Mouse (Mus musculus) adrenal gland, postnatal 10 days (tissue): ENCODE measurements around the gene Lmnb2. TPM values are rescaled to one million over a fixed set of nuclear protein-coding genes. Genes with fewer than 3 reads are reported as not detected.

ENCODE experiments used
- DNase-seq: peaks from one replicate; pipeline ENCODE4 v3.0.0; 2021; ENCODE audit warnings: mixed read lengths
- long read RNA-seq, 2 experiments: library from polyadenylated mRNA; stranded (forward); transcript quantifications; one replicate each; pipeline ENCODE4 v2.0.0; 2021
- total RNA-seq, 2 experiments: library from RNA; stranded (reverse); gene quantifications; 2 replicates each; pipeline ENCODE4 v1.2.3; 2021

The Lmnb2 gene
- 10 to 100 TPM; 14.5 to 16.5 TPM for total RNA-seq
- long read RNA-seq, experiment 1, transcript Lmnb2-201 (12 exons, 3,531 nt) = major isoform, 30 of 42 reads
- long read RNA-seq, experiment 1, partial matches to known transcripts = 5 of 42 reads
- long read RNA-seq, experiment 1, other reads (novel, unspliced or antisense) = 7 of 42 reads
- long read RNA-seq, experiment 2, transcript Lmnb2-201 (12 exons, 3,531 nt) = major isoform, 15 of 25 reads
- long read RNA-seq, experiment 2, partial matches to known transcripts = 3 of 25 reads
- long read RNA-seq, experiment 2, other reads (novel, unspliced or antisense) = 7 of 25 reads

DNA sequence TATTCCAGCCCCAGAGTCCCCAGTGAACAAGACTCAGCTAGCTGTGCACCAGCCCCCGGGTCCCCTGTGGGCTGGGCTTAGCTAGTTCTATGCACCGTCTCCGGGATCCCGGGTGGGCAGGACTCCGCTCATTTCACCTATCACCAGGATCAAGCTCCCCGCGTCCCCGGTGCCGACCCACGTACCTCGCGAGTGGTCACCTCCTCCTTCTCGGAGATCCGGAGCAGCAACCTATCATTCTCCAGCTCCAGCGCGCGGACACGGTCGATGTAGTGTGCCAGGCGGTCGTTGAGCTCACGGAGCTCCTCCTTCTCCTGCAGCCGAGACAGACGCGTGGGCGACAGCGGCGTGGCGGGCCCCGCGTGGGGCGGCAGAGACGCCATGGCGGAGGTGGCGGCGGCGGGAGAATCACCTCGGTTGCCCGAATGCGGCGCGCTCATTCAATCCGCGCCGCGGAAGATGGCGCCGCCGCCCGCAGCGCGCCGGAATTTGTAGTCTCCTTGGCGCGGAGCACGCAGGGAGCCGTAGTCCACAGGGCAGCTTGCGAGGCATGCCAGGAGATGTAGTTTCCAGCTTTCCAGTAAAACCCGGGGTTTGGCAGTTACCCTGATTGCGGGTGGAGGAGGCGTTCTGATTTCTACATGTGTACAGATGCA, at the start of gene Lmnb2:
TSS of gene Lmnb2 (minus strand) at position 467 of the 656 bp plus-strand sequence.
- peak; percentile 83 for DNase-seq

DNA sequence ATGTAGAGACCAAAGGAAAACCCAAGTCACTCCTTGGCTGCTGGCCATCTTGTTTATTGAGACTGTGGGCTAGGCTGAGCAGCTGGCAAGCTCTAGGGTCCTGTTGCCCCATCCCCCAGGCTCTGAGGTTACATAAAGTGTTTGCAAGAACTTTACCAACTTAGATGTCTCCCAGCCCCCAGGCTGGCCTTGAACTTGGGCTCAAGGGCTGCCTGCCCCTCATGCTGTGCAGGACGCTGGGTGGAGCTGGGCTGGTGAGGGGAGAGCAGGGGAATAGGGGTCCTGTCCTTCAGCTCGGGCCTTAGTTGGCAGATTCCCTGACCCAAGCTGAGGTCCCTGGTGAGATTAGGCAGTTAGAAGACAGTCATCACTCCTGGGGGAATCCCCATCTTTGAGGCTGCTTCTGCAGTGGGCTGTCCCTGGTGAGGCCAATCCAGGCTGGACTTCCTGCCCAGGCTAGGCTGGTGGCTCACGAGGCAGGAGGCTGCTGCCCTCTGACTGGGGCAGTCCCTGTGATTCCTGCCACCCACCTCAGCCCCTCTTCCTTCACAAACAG, 49.1 kb upstream of the Lmnb2 start:
- DNase-seq = peak; percentile 59

DNA sequence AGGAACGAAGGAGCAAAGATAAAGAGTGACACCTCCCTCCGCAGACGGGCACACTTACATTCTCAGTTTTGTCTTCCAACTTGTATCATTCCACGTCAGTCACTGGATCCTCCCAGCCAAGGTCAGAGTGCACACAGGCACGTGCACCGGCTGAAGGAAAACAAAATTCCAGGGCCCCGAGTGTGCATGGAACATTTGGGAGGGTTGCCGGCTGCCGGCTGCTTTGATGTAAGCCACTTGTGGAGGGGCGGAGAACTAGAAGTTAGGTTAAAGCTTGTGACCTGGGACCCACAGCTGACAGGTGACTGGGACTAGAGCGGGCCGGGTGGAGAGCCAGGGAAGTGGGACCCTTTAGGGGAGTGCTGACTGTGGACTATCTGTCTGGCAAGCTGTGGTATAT, 48.3 kb upstream of the Lmnb2 start:
- DNase-seq = peak; percentile 66

DNA sequence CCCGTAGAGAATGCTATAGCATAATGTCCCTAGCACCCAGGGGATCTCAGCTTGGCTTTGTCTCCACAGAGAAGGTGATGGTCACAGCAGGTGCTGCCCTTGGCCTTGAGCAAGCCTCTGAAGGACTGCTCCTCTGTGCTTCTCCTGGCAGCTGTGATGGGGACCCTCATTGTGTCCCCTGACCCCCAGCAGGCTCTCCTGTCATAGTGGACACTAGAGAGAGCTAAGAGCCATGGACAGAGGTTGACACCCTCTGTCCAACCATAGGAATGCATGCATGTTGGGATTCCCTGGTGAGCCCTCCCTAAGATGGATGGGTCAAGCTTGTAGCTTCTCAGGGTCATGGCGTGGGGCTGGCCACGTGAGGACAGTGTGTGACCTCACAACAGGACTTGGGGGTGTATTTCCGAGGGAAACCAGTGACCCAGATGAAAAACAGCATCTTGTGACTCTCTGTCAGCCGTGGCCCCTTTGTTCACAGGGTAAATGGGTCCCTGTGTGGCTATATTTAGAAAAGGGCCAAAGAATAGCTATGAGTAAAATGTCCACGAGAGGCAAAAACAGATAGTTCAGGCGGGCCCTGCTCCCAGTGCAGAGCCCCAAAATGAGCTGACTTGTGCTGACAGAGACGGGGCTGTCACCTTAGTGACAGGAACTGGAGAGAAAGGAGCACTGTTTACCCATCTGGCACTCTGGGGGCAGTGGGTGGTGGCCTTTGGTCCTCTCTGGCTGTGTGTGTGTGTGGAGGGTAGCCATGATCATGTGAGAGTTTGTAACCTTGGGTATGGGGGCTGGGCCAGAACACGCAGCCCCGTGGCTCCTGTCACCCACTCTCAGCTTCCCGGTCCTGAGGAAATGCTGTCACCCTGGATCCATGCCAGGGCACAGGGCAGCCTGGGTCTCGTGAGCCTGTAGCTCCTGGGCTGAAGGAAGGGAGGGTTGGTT, 45.3 kb upstream of the Lmnb2 start:
- DNase-seq = peak; percentile 77

DNA sequence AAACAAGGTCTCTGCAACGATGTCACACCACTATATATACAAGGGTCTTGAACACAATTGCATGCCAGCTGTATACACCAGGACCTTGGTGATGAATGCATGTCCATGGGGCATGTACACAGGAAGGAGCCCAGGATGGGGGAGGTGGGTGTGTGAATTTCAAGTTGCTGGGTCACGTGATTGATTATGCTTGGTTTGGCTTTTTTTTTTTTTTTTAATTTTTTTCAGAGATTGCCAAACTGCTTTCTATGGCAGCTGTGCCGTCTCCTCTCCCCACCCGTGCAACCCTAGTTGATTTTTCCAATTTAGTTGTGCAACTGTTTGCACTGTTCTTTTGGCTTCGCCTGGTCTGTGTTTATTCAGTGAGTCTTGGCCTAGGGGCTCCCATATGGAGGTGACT, 44.5 kb upstream of the Lmnb2 start:
- no peak for DNase-seq

DNA sequence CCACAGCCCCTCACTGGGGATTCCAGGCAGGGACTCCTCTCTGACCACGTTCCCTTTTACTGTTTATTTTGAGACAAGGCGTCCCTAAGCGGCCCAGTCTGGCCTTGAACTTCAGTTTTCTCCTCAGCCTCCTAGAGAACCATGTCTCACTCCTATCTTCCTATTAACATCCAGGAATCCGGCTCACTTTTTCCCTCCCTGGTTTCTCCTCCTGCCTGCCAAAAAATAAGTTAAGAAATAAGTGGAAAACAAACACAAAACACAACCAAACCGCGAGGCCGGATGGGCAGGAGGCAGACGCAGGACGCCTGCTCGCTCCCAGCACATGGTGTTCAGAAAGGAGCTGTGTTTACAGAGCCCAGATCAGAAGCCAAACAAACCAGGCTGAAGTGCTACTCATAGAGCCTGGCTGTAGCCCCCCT, 44.0 kb upstream of the Lmnb2 start:
- DNase-seq = peak; percentile 57

DNA sequence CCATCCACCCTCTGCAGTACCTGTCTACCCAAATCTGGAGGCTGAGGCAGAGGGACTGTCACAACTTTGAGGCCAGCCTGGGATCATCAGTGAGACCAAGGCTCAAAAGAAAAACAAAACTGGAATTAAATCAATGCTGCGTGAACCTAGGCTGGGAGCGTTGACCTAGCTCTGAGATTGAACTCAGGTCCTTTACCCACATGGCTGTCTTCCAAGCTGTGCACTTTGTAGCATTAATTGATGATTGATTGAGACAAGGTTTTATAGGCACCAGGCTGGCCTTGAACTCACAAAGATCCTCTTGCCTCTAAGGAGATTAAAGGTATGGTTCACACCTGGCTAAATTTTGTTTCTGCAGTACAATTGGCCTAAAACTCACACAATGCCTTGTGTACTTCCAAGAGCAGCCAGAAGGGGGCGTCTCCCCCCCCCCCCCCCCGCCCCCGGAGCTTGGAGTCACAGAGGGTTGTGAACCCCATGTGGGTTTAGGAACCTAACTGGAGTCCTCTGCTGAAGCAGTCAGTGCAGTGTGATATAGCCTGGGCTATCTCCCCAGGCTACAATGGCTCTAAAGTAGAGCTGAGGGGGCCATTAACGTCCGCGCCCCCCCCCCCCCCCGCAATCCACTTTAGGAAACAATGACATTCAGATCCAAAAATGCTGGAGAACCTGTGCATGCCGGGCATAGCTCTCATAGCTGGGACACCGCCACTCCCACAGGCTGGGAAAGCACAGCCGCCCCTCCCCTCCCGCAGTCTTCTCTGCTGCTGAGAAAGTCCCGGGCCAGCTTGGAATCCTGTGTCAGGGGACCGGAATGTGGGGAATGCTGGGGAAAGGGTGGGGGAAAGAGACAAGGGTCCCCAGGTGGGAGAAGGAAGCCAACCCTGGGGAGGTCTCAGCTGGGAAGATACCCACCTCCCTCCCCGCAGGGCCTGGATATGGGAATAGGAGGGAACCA, 42.8 kb upstream of the Lmnb2 start:
- peak; percentile 67 for DNase-seq

DNA sequence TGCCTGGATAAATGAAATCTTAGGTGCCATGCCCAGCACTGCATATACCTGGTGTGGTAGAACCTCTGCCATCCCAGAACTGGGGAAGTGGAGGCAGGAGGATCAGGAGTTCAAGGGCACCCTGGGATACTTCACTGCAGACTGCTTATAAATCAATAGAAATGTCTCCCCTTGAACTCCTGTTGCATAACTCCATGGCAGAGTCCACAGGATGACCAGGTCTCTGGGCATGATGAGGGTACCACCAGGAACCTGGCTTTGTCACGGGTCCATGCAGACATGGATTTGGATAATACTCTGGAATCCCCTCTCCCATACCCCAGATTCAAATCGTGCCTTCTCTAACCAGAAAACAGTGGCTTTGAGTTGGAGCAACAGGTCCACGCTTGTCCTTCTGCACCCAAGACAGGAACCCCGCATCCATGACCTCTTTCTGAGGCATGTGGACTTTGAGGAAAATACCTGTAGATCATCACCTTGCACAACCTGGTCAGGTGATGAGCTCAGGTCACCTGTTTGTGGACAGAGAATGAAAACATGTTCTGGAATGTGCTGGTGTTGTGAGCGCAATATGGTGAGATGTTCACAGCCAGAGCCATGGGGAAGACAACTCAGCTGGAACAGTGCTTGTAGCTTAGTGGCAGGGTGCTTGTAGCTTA, 41.1 kb upstream of the Lmnb2 start:
- DNase-seq = no peak

DNA sequence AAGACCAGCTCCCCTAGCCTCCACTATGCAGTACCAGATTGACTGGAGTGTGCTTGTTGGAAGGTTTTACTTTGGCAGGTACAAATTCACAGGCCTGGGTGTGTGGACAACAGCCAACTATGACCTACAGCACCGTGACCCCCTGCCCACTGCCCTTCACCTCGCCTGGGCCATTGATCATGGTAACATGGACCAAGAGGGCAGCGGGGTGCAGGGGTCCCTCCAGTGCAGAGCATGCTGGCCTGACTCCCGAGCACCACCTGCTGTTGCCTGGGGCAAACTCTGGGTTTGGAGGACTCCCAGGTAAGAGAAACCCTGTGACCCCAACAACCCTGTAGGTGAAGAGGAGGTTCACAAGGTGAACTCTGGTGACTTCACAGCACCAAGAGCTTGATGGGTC, 39.7 kb upstream of the Lmnb2 start:
- no peak for DNase-seq

DNA sequence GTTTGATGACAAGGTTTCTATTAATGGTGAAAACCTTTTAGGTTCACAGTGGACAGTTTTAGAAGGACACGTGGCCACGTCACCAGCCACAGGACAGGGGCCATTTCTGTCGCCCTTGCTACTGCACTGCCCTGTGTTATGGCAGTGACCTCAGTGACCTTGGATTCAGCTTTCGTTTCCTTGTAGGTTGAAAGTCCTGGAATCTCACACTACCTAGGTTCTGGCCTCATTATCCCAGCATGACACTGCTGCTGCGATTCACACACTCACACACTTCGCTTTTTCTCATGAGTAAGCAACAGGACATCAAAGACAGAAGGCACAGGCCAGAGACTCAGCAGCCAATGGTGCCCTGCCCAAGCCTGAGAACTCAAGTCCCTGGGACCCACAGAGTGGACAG, 38.9 kb upstream of the Lmnb2 start:
- DNase-seq = no peak

DNA sequence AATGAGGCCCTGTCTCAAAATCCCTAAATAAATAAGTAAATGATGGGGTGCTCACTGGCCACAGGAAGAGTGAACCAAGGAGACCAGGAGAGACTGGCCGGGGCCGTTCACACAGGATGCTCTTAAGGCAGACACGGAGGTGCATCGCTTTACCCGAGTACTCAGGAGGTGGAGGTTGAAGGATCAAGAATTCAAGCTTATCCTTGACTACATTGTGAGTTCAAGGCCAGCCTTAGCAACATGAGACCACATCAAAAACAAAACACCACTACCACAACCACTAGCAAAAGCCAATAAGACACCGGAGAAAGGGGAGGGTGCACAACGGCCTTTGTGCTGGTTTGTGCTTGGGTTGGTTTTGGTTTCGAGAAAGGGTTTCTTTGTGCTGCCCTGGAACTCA, 38.3 kb upstream of the Lmnb2 start:
- DNase-seq = no peak

DNA sequence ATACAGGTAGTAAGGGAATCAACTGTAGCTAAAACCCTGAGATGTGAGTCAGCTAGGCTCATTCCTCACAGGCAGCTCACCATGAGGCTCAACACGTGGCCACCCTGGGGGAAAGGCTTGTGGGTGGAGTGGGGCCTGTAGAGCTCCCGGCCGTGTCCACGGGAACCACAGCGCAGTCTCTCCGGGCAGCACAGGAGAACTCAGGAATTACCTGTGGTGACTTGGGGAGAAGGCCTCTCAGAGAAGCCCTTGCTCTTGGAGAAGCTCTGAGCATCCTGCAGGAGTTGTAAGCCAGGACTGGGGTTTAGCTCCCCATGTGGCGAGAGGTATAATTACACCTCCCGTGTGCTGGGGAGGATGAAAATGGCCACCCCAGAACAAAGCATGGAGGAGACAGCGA, 37.5 kb upstream of the Lmnb2 start:
- peak; percentile 73 for DNase-seq

DNA sequence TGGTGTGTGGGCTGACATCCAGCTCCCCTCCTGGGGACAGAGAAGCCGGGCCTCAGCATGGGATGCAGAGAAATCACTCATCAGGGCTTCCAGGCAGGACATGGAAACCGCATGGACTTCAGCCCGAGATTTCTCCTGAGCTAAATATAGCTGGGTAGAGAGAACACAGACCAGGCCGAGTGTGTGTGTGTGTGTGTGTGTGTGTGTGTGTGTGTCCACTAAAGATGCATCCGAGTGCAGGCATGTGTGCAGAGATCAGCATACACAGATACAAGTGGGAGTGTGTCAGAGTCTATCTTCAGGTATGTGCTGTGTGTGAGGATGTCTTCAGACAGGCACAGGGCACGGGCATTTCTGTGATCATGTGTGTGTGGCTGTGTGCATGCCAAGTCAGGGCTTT, 36.8 kb upstream of the Lmnb2 start:
- no peak for DNase-seq

DNA sequence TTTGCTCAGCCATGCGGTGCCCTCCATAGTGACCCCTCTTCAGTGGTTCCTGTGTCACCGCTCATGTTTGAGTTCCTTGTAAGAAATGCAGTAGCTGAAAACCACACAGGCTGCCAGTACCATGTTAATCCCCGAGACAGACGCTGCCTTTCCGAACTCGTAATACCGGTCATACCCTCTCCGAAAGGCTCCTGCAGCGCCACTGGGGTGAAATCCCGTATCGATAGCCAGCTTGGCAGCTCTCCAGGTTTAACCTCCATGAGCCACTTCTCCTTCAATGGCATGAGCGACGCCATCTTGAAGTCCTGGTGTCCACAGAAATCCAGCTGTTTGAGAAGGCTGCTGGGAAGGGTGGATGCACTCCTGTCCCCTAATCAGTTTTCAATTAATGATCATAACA, 36.4 kb upstream of the Lmnb2 start:
- no peak for DNase-seq

DNA sequence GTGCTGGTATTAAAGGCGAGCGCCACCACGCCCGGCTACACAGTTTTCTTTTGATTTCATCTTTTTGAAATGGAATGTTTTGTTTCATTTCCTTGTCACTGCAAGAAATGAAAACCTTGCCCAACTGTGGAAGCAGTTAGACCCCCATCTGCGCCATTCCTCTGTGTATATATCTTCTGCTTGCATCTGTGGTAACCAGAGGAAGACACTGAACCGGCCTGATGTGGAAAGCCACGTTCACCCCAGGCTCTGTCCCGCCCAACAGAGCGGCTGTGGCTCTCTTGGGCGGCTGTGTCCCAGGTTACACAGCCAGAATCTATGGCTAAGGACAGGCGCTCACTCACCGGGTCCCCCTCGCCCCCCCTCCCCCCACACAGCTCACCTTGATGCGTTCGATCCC, 34.4 kb upstream of the Lmnb2 start:
- DNase-seq = no peak

DNA sequence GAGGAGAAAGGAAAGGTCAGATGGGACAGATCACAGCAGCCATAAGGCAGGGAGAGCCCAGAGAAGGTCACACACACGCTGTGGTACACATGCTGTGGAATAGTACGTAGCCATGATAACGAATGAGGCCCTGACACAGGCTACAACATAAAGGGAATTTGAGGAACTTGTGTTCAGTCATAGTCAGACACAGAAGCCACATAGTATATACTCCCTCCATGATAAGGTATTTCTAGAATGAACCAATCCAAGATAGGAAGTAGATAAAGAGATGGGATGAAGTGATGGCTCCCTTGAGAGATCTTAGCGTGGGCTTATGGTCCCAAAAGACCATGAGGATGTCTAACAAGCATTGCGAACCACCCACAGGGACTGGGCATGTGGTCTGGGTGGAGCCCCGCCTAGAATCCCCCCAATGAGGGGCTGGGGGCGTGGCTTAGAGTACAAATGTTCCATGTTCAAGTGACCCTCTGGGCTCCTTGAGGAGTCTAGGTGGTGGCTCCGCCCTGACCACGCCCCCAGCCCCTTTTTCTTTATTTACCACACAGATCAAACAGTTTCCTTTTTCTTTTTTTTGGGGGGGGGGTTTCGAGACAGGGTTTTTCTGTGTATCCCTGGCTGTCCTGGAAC, 33.8 kb upstream of the Lmnb2 start:
- DNase-seq = no peak

DNA sequence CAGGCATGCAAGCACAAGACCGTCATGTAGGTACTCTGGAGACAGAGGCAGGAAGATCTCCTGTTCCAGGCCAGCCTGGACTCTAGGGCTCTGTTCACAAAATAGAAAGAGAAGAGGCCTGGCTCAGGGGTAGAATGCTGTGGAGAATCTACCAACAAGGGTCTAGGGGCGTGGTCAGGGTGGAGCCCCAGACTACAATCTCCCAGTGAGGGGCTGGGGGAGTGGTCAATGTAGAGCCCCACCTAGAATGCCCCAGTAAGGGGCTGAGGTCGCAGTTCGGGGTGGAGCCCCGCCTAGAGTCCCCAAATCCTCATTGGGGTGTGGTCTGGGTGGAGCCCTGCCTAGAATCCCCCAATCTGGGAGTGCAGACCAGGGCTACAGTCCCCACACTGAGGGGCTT, 32.3 kb upstream of the Lmnb2 start:
- no peak for DNase-seq

DNA sequence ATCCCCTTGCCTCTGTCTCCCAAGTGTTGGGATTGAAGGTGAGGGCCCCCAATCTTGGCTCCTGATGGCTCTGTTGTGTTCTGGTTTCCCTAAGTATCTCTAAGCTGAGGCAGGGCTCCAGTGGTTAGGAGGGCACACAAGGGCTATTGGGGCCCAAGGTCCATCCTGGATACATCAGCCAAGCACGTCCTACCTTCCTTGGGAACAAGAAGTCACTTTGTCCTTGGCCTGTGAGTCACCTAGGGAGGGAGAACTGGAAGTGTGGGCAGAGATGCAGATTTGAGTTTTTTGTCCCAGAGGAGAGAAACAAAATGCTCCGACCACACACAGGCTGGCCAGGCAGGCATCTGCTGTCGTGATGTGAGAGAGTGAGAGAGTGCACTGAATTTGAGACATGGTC, 31.0 kb upstream of the Lmnb2 start:
- no peak for DNase-seq

DNA sequence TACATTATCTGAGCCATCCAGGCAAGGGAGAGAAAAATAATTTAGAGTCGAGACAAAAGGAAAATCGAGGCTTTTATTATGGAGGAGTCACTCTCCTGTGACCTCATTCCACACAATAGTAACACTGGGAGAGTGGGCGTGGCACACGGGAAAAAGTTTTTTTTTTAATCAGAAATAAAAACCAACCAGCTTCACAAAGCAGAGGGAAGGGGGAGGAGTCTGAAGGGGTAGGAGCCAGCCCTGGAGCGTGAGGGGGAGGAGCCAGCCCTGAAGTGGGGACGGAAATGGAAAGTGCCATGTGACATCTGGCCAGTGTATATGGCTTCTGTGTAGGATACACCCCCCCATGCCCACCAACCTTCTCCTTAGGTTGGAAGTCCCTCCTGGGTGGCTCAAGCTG, 30.5 kb upstream of the Lmnb2 start:
- DNase-seq = no peak

DNA sequence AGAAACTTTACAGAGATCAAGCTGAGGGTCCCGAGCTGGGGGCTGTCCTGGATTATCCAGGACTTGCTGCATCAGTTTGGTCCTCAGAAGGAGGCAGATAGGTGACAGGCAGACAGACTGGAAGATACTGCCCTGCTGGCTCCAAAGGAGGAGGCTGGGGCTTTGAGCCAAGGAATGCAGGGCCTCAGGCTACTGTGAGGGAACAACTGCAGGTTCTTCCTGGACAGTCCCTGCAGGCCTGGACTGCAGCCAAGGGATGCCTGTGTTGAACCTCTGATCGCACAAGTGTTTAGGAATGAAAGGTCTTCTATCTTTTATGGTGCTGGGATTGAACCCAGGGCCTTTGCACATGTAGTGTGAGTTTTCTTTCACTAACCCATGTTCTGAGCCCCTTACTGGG, 29.8 kb upstream of the Lmnb2 start:
- peak; percentile 68 for DNase-seq
